Mouse (Mus musculus) CH12.LX (cell line): ENCODE results near the gene Gm10142. TPM values are rescaled to one million over a fixed set of nuclear protein-coding genes. Genes with fewer than 3 reads are reported as not detected.

Experiments used
- DNase-seq: peaks from one replicate; pipeline ENCODE4 v3.0.0-alpha.2; 2013; ENCODE audit errors: extremely low read depth
- H3K27ac ChIP-seq: 2 replicates; pipeline ENCODE4 v1.5.1; 2012; ENCODE audit warnings: low read depth, mild to moderate bottlenecking, control low read depth, moderate library complexity; ENCODE audit not compliant: insufficient read depth
- H3K27me3 ChIP-seq: replicated peaks from 2 replicates; pipeline ENCODE3; 2012; ENCODE audit warnings: inconsistent platforms
- H3K36me3 ChIP-seq, 2 experiments: replicated peaks in 1 of 2; 2 replicates each; pipeline versions ENCODE3 to v1.6.1; 2012; ENCODE audit warnings: inconsistent platforms in 1 of 2, low read length in 1 of 2, mild to moderate bottlenecking in 1 of 2, mixed read lengths in 1 of 2, moderate library complexity in 1 of 2; ENCODE audit not compliant: control insufficient read depth in 1 of 2, insufficient read depth in 1 of 2
- H3K4me1 ChIP-seq, 2 experiments: 2 replicates each; pipeline ENCODE4 v1.6.1; 2012; ENCODE audit warnings: inconsistent platforms in 1 of 2, moderate library complexity in 1 of 2; ENCODE audit not compliant: insufficient read depth in 2 of 2, control insufficient read depth in 1 of 2
- H3K4me2 ChIP-seq: 2 replicates; pipeline ENCODE4 v1.6.1; 2012; ENCODE audit warnings: low read depth, mild to moderate bottlenecking, control low read depth; ENCODE audit not compliant: poor library complexity, insufficient read depth, severe bottlenecking
- H3K4me3 ChIP-seq, 3 experiments: fragments of 150-350 bp in 1 of 3; sonication (generic) in 1 of 3; replicated peaks in 1 of 3; 2 replicates each; pipeline versions ENCODE3 to v1.5.1; 2011 to 2012; ENCODE audit warnings: low read depth in 2 of 3, low read length in 2 of 3, mild to moderate bottlenecking in 2 of 3, moderate library complexity in 2 of 3, control low read depth in 1 of 3, improper control_type of control experiment in 1 of 3, inconsistent platforms in 1 of 3, mixed read lengths in 1 of 3; ENCODE audit not compliant: poor library complexity in 1 of 3
- H3K79me2 ChIP-seq: replicated peaks from 2 replicates; pipeline ENCODE4 v1.6.1; 2012; ENCODE audit warnings: mild to moderate bottlenecking, moderate library complexity; ENCODE audit not compliant: control insufficient read depth, poor library complexity, insufficient read depth, severe bottlenecking; ENCODE audit errors: extremely low read depth
- H3K9ac ChIP-seq: 2 replicates; pipeline ENCODE4 v1.6.1; 2012; ENCODE audit warnings: low read depth, mild to moderate bottlenecking, control low read depth, moderate library complexity; ENCODE audit not compliant: insufficient read depth
- H3K9me3 ChIP-seq: replicated peaks from 2 replicates; pipeline ENCODE3; 2012; ENCODE audit warnings: low read length, inconsistent platforms, mixed read lengths
- BHLHE40 ChIP-seq: IDR thresholded peaks from 2 replicates; pipeline ENCODE4 v1.6.1; 2011; ENCODE audit warnings: mild to moderate bottlenecking, low read depth, low read length, improper control_type of control experiment
- ELF1 ChIP-seq: IDR thresholded peaks from 2 replicates; pipeline ENCODE4 v1.6.1; 2014; ENCODE audit warnings: low read depth, mild to moderate bottlenecking, inconsistent platforms, low read length, improper control_type of control experiment
- ETS1 ChIP-seq: conservative IDR thresholded peaks from 2 replicates; pipeline ENCODE4 v1.6.1; 2012; ENCODE audit warnings: low read depth, mild to moderate bottlenecking, inconsistent platforms, low read length, improper control_type of control experiment, moderate library complexity
- GABPA ChIP-seq: IDR thresholded peaks from 2 replicates; pipeline ENCODE4 v1.6.1; 2012; ENCODE audit warnings: low read depth, low read length, improper control_type of control experiment, inconsistent platforms; ENCODE audit not compliant: insufficient replicate concordance
- HCFC1 ChIP-seq: IDR thresholded peaks from 2 replicates; pipeline ENCODE4 v1.6.1; 2012; ENCODE audit warnings: low read depth, mild to moderate bottlenecking, inconsistent platforms, low read length, improper control_type of control experiment
- IRF4 ChIP-seq: IDR thresholded peaks from 2 replicates; pipeline ENCODE4 v1.6.1; 2014; ENCODE audit warnings: low read depth, mild to moderate bottlenecking, inconsistent platforms, low read length, improper control_type of control experiment
- JUN ChIP-seq: IDR thresholded peaks from 2 replicates; pipeline ENCODE4 v1.6.1; 2011; ENCODE audit warnings: low read depth, mild to moderate bottlenecking, low read length, improper control_type of control experiment, moderate library complexity; ENCODE audit not compliant: insufficient read depth
- MAFK ChIP-seq: IDR thresholded peaks from 2 replicates; pipeline ENCODE4 v1.6.1; 2011; ENCODE audit warnings: low read length, improper control_type of control experiment; ENCODE audit not compliant: insufficient replicate concordance
- MAX ChIP-seq: IDR thresholded peaks from 2 replicates; pipeline ENCODE4 v1.6.1; 2011; ENCODE audit warnings: low read length, improper control_type of control experiment
- MAZ ChIP-seq: IDR thresholded peaks from 2 replicates; pipeline ENCODE4 v1.6.1; 2012; ENCODE audit warnings: low read depth, mild to moderate bottlenecking, inconsistent platforms, low read length, improper control_type of control experiment, moderate library complexity
- MEF2A ChIP-seq: IDR thresholded peaks from 2 replicates; pipeline ENCODE4 v1.6.1; 2014; ENCODE audit warnings: low read depth, mild to moderate bottlenecking, inconsistent platforms, low read length, improper control_type of control experiment, borderline replicate concordance
- NRF1 ChIP-seq: IDR thresholded peaks from 2 replicates; pipeline ENCODE4 v1.6.1; 2014; ENCODE audit warnings: low read depth, mild to moderate bottlenecking, inconsistent platforms, low read length, improper control_type of control experiment, moderate library complexity
- PAX5 ChIP-seq: IDR thresholded peaks from 2 replicates; pipeline ENCODE4 v1.6.1; 2012; ENCODE audit warnings: low read length, inconsistent platforms, mixed read lengths
- POLR2AphosphoS2 ChIP-seq: IDR thresholded peaks from 2 replicates; pipeline ENCODE4 v1.6.1; 2011; ENCODE audit warnings: low read depth, low read length, improper control_type of control experiment
- RAD21 ChIP-seq: IDR thresholded peaks from 2 replicates; pipeline ENCODE4 v1.6.1; 2011; ENCODE audit warnings: low read depth, mild to moderate bottlenecking, low read length, improper control_type of control experiment, moderate library complexity
- RCOR1 ChIP-seq: conservative IDR thresholded peaks from 2 replicates; pipeline ENCODE4 v1.6.1; 2012; ENCODE audit warnings: low read depth, mild to moderate bottlenecking, inconsistent platforms, low read length, improper control_type of control experiment
- SIN3A ChIP-seq: IDR thresholded peaks from 2 replicates; pipeline ENCODE4 v1.6.1; 2012; ENCODE audit warnings: low read length, improper control_type of control experiment, inconsistent platforms
- SMC3 ChIP-seq: IDR thresholded peaks from 2 replicates; pipeline ENCODE4 v1.6.1; 2011; ENCODE audit warnings: low read depth, low read length, improper control_type of control experiment
- TBP ChIP-seq: conservative IDR thresholded peaks from 2 replicates; pipeline ENCODE4 v1.6.1; 2011; ENCODE audit warnings: low read depth, low read length, improper control_type of control experiment
- TCF12 ChIP-seq: IDR thresholded peaks from 2 replicates; pipeline ENCODE4 v1.6.1; 2014; ENCODE audit warnings: low read depth, mild to moderate bottlenecking, inconsistent platforms, low read length, improper control_type of control experiment
- USF1 ChIP-seq: IDR thresholded peaks from 2 replicates; pipeline ENCODE4 v1.6.1; 2014; ENCODE audit warnings: low read depth, mild to moderate bottlenecking, inconsistent platforms, low read length, improper control_type of control experiment
- ZC3H11A ChIP-seq: IDR thresholded peaks from 2 replicates; pipeline ENCODE4 v1.6.1; 2012; ENCODE audit warnings: low read depth, mild to moderate bottlenecking, inconsistent platforms, low read length, improper control_type of control experiment
- ZKSCAN1 ChIP-seq: IDR thresholded peaks from 2 replicates; pipeline ENCODE4 v1.6.1; 2012; ENCODE audit warnings: low read depth, inconsistent platforms, low read length, improper control_type of control experiment, borderline replicate concordance
- ZNF384 ChIP-seq: IDR thresholded peaks from 2 replicates; pipeline ENCODE4 v1.6.1; 2012; ENCODE audit warnings: low read depth, low read length, improper control_type of control experiment, inconsistent platforms
- dilution Hi-C: fragments of 300-500 bp; cut with MboI; formaldehyde crosslinking; loops from 2 replicates; pipeline ENCODE4 v1.14.3; 2020; ENCODE audit warnings: low sequenced_read_pairs; ENCODE audit not compliant: extremely low pct_unique_long_range_greater_than_20kb, extremely low pct_ligation_motif_present
- in situ Hi-C: fragments of 300-500 bp; cut with MboI; formaldehyde crosslinking; loops from 3 replicates; pipeline ENCODE4 v1.14.3; 2019; ENCODE audit warnings: low sequenced_read_pairs, low pct_ligation_motif_present, low pct_unique_long_range_greater_than_20kb, mixed read lengths
- polyA plus RNA-seq: library from polyadenylated mRNA; unstranded; fragments of >175 nt; gene quantifications from 2 replicates; pipeline ENCODE4 v1.2.1, GENCODE M21; 2012; ENCODE audit warnings: low read depth; ENCODE audit not compliant: insufficient read length
- total RNA-seq, 2 experiments: library from RNA; depleted of rRNA; stranded (reverse); fragments of 300-350 nt in 1 of 2; fragments of >200 nt in 1 of 2; gene quantifications; 2 replicates each; pipeline ENCODE4 v1.2.3; 2012 to 2014

The Gm10142 gene
- total and polyA plus RNA-seq, 3 experiments: not detected

DNA sequence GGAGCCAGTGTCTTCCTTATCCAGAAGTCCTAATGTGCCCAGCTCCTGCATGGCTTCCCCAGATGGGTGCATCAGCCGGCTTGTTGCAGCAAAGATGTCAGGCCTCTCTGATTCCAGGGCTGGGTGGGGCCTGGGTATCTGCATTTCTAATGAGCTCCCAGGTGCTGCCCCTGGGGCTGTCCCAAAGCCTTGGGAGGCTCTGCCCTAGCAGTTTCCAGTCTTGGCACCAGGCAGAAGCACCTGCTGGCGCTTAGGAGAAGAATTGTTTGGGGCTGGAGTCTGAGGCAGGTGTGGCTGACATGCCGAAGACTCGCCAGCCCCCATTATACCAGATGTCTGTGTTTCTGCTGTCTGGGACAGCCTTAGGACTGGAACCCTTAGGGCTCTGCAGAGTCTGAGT lies 44.9 kb upstream of the Gm10142 start:
- Histone ChIP-seq H3K79me2 (no peaks in the 10 kb centered on the region), H3K27ac (no peak overlapping the region), H3K4me1 (peaks cover 33 to 85% of the 10 kb centered on the region in 2 experiments), H3K9me3 (peaks cover 3% of the 10 kb centered on the region), H3K4me3 (no peak overlapping the region), H3K36me3 (no peaks in the 10 kb centered on the region), H3K4me2 (0 out of 2 replicates have a peak overlapping the region, but pooled peaks have one; percentile 12), H3K27me3 (peaks cover 5% of the 10 kb centered on the region), H3K9ac (no peak overlapping the region)
- TF ChIP-seq RAD21 (no peak), TBP (no peak), SIN3A (0 out of 2 replicates have a peak, but pooled peaks have one; percentile 40), ELF1 (no peak), PAX5 (no peak), POLR2AphosphoS2 (no peak), NRF1 (no peak), IRF4 (0 out of 2 replicates have a peak, but pooled peaks have one; percentile 30), USF1 (no peak), RCOR1 (no peak), ZKSCAN1 (no peak), MAX (no peak), MAFK (no peak), MAZ (no peak), HCFC1 (no peak), MEF2A (peak; percentile 61; the same call in 1 of the 2 replicates), ETS1 (peak; percentile 63), ZNF384 (no peak), TCF12 (peak; percentile 96), BHLHE40 (no peak), GABPA (no peak), ZC3H11A (no peak), SMC3 (no peak), JUN (no peak)
- in situ Hi-C loops: no loop called here
- DNase-seq: peak; percentile 71
- dilution Hi-C loops: no loop called here
